ENCODE assay signal across 1 mouse cellular context in the genomic region with DNA sequence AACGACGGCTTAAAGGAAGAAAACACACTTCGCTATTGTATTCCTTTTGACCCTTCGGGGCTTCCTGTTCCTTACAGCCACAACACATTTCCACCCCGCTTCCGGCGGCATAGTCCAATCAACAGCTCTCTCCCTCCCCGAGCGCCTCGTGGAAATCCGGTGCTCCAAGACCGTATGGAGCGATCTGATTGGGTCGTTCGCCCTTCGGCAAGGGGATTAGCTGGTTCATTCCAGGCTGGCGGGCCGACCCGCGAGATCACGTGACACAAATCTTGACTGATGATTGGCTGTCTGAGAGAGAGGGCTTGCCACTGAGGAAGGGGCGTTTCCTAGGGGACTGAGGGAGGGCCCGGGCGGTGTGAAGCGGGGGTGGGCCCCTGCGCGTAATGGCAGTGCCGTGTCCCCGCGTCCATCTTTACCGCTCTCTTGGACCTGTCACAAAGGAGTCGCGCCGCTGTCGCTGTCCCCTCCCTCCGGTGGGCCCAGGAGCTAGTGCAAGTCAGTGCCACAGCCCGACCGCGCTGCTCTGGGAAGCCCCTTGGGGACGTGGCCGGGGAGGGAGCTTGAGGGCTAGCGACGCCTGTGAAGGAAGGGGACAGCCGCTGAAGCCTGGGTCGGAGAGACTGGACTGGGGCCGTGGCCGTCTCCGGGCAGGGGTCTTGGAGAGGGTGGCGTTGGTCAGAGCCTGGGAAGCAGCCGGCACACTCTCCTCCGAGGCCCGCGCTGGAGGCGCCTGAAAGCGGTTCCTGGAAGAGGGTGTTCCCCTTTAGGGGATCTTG.
TF ChIP-seq lines count a peak whose summit lies in the region.

A gene (plus strand): TSS at position 331 of the 779 bp plus-strand sequence.
A gene (minus strand): TSS at position 391 of the 779 bp plus-strand sequence.

TF ChIP-seq in myocyte, 11 proteins besides CTCF, POLR2A, EP300 and RAD21 (continued from another document):
- TF ChIP-seq REST (IDR thresholded peaks at IDR 0.05; ENCODE audit: insufficient read depth, insufficient read length) (no peak), MYOD1 (IDR thresholded peaks at IDR 0.05; ENCODE audit: control insufficient read depth in 1 of 3, insufficient read length in 2 of 3, low read depth in 2 of 3) (no peak), MYOG (IDR thresholded peaks at IDR 0.05; ENCODE audit: control insufficient read depth in 1 of 3, insufficient read depth in 1 of 3, insufficient read length in 2 of 3, low read depth in 2 of 3) (peak in 1 of 3 experiments; percentile 1), CEBPB (IDR thresholded peaks at IDR 0.05; ENCODE audit: insufficient read depth, poor library complexity, severe bottlenecking) (no peak), TCF12 (IDR thresholded peaks at IDR 0.05; ENCODE audit: insufficient read depth, poor library complexity, severe bottlenecking) (no peak), MAX (IDR thresholded peaks at IDR 0.05; ENCODE audit: low read depth) (no peak), TCF3 (IDR thresholded peaks at IDR 0.05; ENCODE audit: insufficient read length, low read depth) (no peak), USF1 (IDR thresholded peaks at IDR 0.05; ENCODE audit: low read depth) (peak; percentile 94)
